ENCODE assay signal across 11 mouse cellular contexts in the genomic region with DNA sequence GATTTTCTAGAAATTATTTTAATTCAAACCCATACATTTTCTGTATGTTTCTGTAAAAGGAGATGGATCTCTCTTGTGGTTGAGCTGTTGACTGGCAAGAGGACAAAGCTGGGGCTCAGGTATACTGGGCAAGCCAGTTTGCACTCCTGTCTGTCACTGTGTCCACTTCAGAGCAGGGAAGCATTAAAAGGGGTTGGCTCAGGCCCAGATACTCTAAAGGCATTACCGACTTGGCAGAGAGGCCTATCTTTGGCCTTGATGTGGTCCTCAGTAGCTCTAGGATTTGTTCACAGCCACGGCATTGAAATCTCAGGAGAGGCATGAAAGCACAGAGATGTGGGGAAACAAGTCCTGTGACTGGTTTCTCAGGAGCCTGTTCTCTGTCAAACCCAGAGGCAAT. TPM values are rescaled to one million over a fixed set of nuclear protein-coding genes. Genes with fewer than 3 reads are reported as not detected.
A peak's percentile ranks its signal among the peaks of the same experiment; 100 is the strongest.
DNase-seq lines count a peak whose midpoint lies in the region.
"Had no signal": no experiment of that assay in that cellular context is flagged by ENCODE, and none has a peak within 500 bp of the region (broad histone marks: within the 10 kb centered on the region; RNA-seq: fewer than 3 reads in every experiment).

No protein-coding gene starts in this region.

- DNase-seq in kidney, postnatal 25 days, result peak; percentile 13 to 38
- no peak for DNase-seq in kidney, adult 8-10 months
- DNase-seq in adrenal gland, adult 18-20 months (ENCODE audit: low spot score in 2 of 2), result peak; percentile 25 to 33
- DNase-seq in adrenal gland, postnatal 25 days, result peak; percentile 46
- peak; percentile 54 to 75 for DNase-seq in heart, postnatal 10 days
- DNase-seq in frontal cortex, adult 2 months (ENCODE audit: extremely low spot score in 1 of 2, low spot score in 1 of 2), result no peak
- no peak for DNase-seq in cerebellum, adult 11 months
- DNase-seq: forebrain, postnatal 0 days; thymus, postnatal 14 days had no signal

- intact Hi-C loops in heart, postnatal 10 days (cut with DNase I), result no loop called here

RNA-seq across cellular contexts. Expression of a gene that starts 33.7 kb away (rescaled TPM):
- 10 to 100 TPM; 27.2 to 36.0 TPM for total RNA-seq in adrenal gland, adult 18-20 months (2021)
- total RNA-seq in adrenal gland, postnatal 25 days (2021), result 20.6 and 32.9 TPM in 2 replicates
- total RNA-seq in heart, postnatal 10 days (2021), result 1 to 10 TPM; 1.9 to 8.5 TPM
- polyA plus RNA-seq in frontal cortex, adult 2 months (2012; rRNA removed), result 0.32 and 0.40 TPM in 2 replicates
- total RNA-seq: forebrain, postnatal 0 days; granulocyte monocyte progenitor cell, adult 5-6 weeks had no signal
- polyA plus RNA-seq: forebrain, postnatal 0 days; midbrain, embryonic 12.5 days had no signal

Comparison
In these comparisons a context has a peak if more than half of its experiments do, and no peak if none do; other contexts are left out.
1. DNase-seq: peak in kidney, postnatal 25 days (2 of 2), adrenal gland, adult 18-20 months (2 of 2), adrenal gland, postnatal 25 days (single experiment) and heart, postnatal 10 days (2 of 2); none in kidney, adult 8-10 months (0 of 2), frontal cortex, adult 2 months (0 of 2) and cerebellum, adult 11 months (single experiment).